Mouse (Mus musculus) ES-Bruce4 (cell line): Measurements from ENCODE around the gene Rasgef1c.

Source experiments
- CTCF ChIP-seq: IDR thresholded peaks from one replicate; pipeline ENCODE4 v1.8.1; 2011; ENCODE audit warnings: low read depth, low read length
- EP300 ChIP-seq: IDR thresholded peaks from 2 replicates; pipeline ENCODE4 v1.6.1; 2011; ENCODE audit warnings: low read depth, low read length; ENCODE audit not compliant: insufficient read depth

DNA sequence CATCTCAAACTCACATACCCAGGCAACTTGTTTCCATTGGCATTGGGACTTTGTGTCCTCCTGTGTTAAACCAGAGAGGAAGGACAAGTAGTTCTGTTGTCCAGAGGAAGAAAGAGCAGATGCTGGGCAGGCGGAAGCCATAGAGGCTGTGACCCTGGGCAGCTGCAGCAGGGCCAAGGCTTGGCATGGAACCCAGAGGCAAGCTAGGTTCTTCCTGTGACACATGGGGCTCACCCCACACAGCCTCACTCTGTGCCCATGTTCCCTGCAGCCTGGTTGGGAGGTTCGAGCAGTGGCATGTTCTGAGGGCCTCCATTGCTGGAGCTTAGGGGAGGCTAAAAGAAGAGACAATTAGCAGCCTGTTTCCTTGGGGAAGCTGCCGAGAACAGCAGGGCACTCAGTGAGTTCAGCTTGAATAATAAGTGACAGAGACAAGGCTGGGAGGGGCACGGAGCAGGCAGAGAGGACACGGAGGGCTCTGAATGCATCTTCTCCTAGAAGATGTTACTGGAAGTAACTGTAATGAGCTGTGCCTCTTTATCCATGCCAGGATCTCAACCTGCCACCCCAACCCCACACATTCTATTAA, 29.5 kb downstream of the Rasgef1c start:
- TF ChIP-seq CTCF (no peak), EP300 (no peak)
